Mouse (Mus musculus) intestine, embryonic 14.5 days (tissue): ENCODE results near the gene Mob3c. TPM values are rescaled to one million over a fixed set of nuclear protein-coding genes. Genes with fewer than 3 reads are reported as not detected.

ENCODE experiments used
- ATAC-seq: fragments of 200-750 bp; cut with Nextera tagmentation; replicated peaks from 2 replicates; pipeline ENCODE4 v1.8.0; 2017; ENCODE audit warnings: low read depth, moderate number of reproducible peaks, moderate TSS enrichment, moderate library complexity; ENCODE audit not compliant: low FRiP score, low TSS enrichment
- DNase-seq: peaks from one replicate; pipeline ENCODE4 v3.0.0-alpha.2; 2018; ENCODE audit warnings: low spot score
- H3K27ac ChIP-seq: fragments of 300-500 bp; sonication (generic); 2 replicates; pipeline ENCODE4 v1.5.1; 2014; ENCODE audit warnings: low read depth, mild to moderate bottlenecking, control low read depth
- H3K27me3 ChIP-seq: fragments of 300-500 bp; sonication (generic); replicated peaks from 2 replicates; pipeline ENCODE4 v1.6.1; 2014; ENCODE audit warnings: low read length, control low read depth; ENCODE audit not compliant: control insufficient read depth, insufficient read depth
- H3K36me3 ChIP-seq: fragments of 300-500 bp; sonication (generic); 2 replicates; pipeline ENCODE4 v1.6.1; 2014; ENCODE audit warnings: low read length, control low read depth; ENCODE audit not compliant: control insufficient read depth, insufficient read depth
- H3K4me1 ChIP-seq: fragments of 300-500 bp; sonication (generic); replicated peaks from 2 replicates; pipeline ENCODE4 v1.6.1; 2014; ENCODE audit warnings: low read length, control low read depth, mixed read lengths; ENCODE audit not compliant: control insufficient read depth, insufficient read depth
- H3K4me2 ChIP-seq: fragments of 300-500 bp; sonication (generic); 2 replicates; pipeline ENCODE4 v1.6.1; 2014; ENCODE audit warnings: low read length
- H3K4me3 ChIP-seq: fragments of 300-500 bp; sonication (generic); 2 replicates; pipeline ENCODE4 v1.5.1; 2014; ENCODE audit warnings: low read depth, low read length, control low read depth, mixed read lengths
- H3K9ac ChIP-seq: fragments of 300-500 bp; sonication (generic); 2 replicates; pipeline ENCODE4 v1.6.1; 2014; ENCODE audit warnings: mild to moderate bottlenecking, low read length
- H3K9me3 ChIP-seq: fragments of 300-500 bp; sonication (generic); 2 replicates; pipeline ENCODE4 v1.6.1; 2016; ENCODE audit warnings: low read length, control low read depth; ENCODE audit not compliant: control insufficient read depth
- WGBS: fragments of 180-500 bp; shearing (Covaris S2); extraction: QIAGEN DNeasy Blood & Tissue Kit; methylation state at CpG from one replicate; pipeline ENCODE4 v1.1.7; 2014; 5-methylcytosine and 5-hydroxymethylcytosine counted together
- polyA plus RNA-seq: library from polyadenylated mRNA; unstranded; fragments of >200 nt; fragmentation: Nextera tagmentation; extraction: Ambion mirVana; gene quantifications from 2 replicates; pipeline ENCODE4 v1.2.1, GENCODE M21; 2014

The Mob3c gene
- polyA plus RNA-seq, 1 experiment from 2014 or later, result 10.7 TPM

GRCm38 (mm10) chr4:115799981-115800380, 27.9 kb upstream of the Mob3c start:
- H3K9ac ChIP-seq, result no peak overlapping the region
- H3K9me3 ChIP-seq, result no peaks in the 10 kb centered on the region
- no peak overlapping the region for H3K4me2 ChIP-seq
- ATAC-seq, result no peak
- peaks cover 73% of the 10 kb centered on the region for H3K36me3 ChIP-seq
- WGBS, result 77% methylated on average over 3 of the region's 3 CpGs
- H3K27ac ChIP-seq, result no peak overlapping the region
- no peak for DNase-seq
- H3K4me3 ChIP-seq, result no peak overlapping the region
- H3K27me3 ChIP-seq, result no peaks in the 10 kb centered on the region
- 0 out of 2 replicates have a peak, but pooled peaks cover under 1% of the 10 kb centered on the region for H3K4me1 ChIP-seq

- Histone ChIP-seq H3K4me2 (no peak overlapping the region), H3K9me3 (no peaks in the 10 kb centered on the region), H3K4me1 (no peaks in the 10 kb centered on the region), H3K9ac (no peak overlapping the region), H3K27ac (no peak overlapping the region), H3K36me3 (peaks cover 31% of the 10 kb centered on the region), H3K4me3 (no peak overlapping the region), H3K27me3 (no peaks in the 10 kb centered on the region)
- no peak for DNase-seq
- WGBS, result 85% methylated on average over 4 of the region's 4 CpGs
- ATAC-seq, result no peak
These were observed 15.6 kb upstream of the Mob3c start for GRCm38 (mm10) chr4:115812326-115812725.

GRCm38 (mm10) chr4:115815606-115816005, 12.3 kb upstream of the Mob3c start:
- Histone ChIP-seq H3K4me3 (no peak overlapping the region), H3K27ac (no peak overlapping the region), H3K27me3 (no peaks in the 10 kb centered on the region), H3K4me2 (no peak overlapping the region), H3K36me3 (peaks cover 31% of the 10 kb centered on the region), H3K4me1 (no peaks in the 10 kb centered on the region), H3K9ac (no peak overlapping the region), H3K9me3 (no peaks in the 10 kb centered on the region)
- ATAC-seq (no peak), DNase-seq (no peak)
- WGBS, result 90% methylated on average over 5 of the region's 5 CpGs

GRCm38 (mm10) chr4:115820199-115820598, 7.7 kb upstream of the Mob3c start:
- no peak overlapping the region for H3K9ac ChIP-seq
- H3K27me3 ChIP-seq, result no peaks in the 10 kb centered on the region
- no peak overlapping the region for H3K4me2 ChIP-seq
- H3K36me3 ChIP-seq, result 0 out of 2 replicates have a peak, but pooled peaks cover 5% of the 10 kb centered on the region
- DNase-seq (no peak), ATAC-seq (no peak)
- H3K9me3 ChIP-seq, result no peaks in the 10 kb centered on the region
- 51% methylated on average over 3 of the region's 3 CpGs for WGBS
- H3K4me3 ChIP-seq, result no peak overlapping the region
- no peak overlapping the region for H3K27ac ChIP-seq
- H3K4me1 ChIP-seq, result no peaks in the 10 kb centered on the region

- H3K9ac ChIP-seq, result no peak overlapping the region
- no peak for DNase-seq
- 54% methylated on average over 3 of the region's 3 CpGs for WGBS
These were observed 6.9 kb upstream of the Mob3c start for GRCm38 (mm10) chr4:115820944-115821343.

GRCm38 (mm10) chr4:115821431-115821830, 6.5 kb upstream of the Mob3c start:
- Histone ChIP-seq H3K36me3 (0 out of 2 replicates have a peak, but pooled peaks cover 2% of the 10 kb centered on the region), H3K4me1 (no peaks in the 10 kb centered on the region), H3K9ac (no peak overlapping the region), H3K4me2 (no peak overlapping the region), H3K27me3 (no peaks in the 10 kb centered on the region), H3K27ac (no peak overlapping the region), H3K4me3 (no peak overlapping the region), H3K9me3 (no peaks in the 10 kb centered on the region)
- DNase-seq, result no peak
- no peak for ATAC-seq

More at GRCm38 (mm10) chr4:115820944-115821343, 6.9 kb upstream of the Mob3c start:
- H3K4me2 ChIP-seq, result no peak overlapping the region
- ATAC-seq, result no peak
- H3K9me3 ChIP-seq, result no peaks in the 10 kb centered on the region
- H3K4me1 ChIP-seq, result no peaks in the 10 kb centered on the region
- H3K27me3 ChIP-seq, result no peaks in the 10 kb centered on the region
- H3K36me3 ChIP-seq, result 0 out of 2 replicates have a peak, but pooled peaks cover 3% of the 10 kb centered on the region
- no peak overlapping the region for H3K27ac ChIP-seq
- no peak overlapping the region for H3K4me3 ChIP-seq

GRCm38 (mm10) chr4:115821928-115822327, 6.0 kb upstream of the Mob3c start:
- H3K27me3 ChIP-seq, result no peaks in the 10 kb centered on the region
- no peak for ATAC-seq
- H3K27ac ChIP-seq, result no peak overlapping the region
- no peak overlapping the region for H3K4me2 ChIP-seq
- no peak for DNase-seq
- H3K36me3 ChIP-seq, result no peaks in the 10 kb centered on the region
- H3K9ac ChIP-seq, result no peak overlapping the region
- no peaks in the 10 kb centered on the region for H3K4me1 ChIP-seq
- no peaks in the 10 kb centered on the region for H3K9me3 ChIP-seq
- H3K4me3 ChIP-seq, result no peak overlapping the region
- 71% methylated on average over 3 of the region's 3 CpGs for WGBS

GRCm38 (mm10) chr4:115824178-115824577, 3.7 kb upstream of the Mob3c start:
- Histone ChIP-seq H3K4me2 (no peak overlapping the region), H3K27ac (no peak overlapping the region), H3K4me3 (no peak overlapping the region), H3K9me3 (no peaks in the 10 kb centered on the region), H3K36me3 (no peaks in the 10 kb centered on the region), H3K9ac (no peak overlapping the region), H3K27me3 (no peaks in the 10 kb centered on the region), H3K4me1 (no peaks in the 10 kb centered on the region; the same call in 1 of the 2 replicates)
- 87% methylated on average over 2 of the region's 2 CpGs for WGBS
- DNase-seq, result no peak
- ATAC-seq, result no peak

- Histone ChIP-seq H3K27me3 (no peaks in the 10 kb centered on the region), H3K9ac (no peak overlapping the region), H3K9me3 (no peaks in the 10 kb centered on the region), H3K27ac (no peak overlapping the region), H3K4me1 (no peaks in the 10 kb centered on the region; the same call in 1 of the 2 replicates), H3K36me3 (no peaks in the 10 kb centered on the region), H3K4me2 (no peak overlapping the region), H3K4me3 (no peak overlapping the region)
- ATAC-seq (no peak), DNase-seq (no peak)
- whole genome bisulfite sequencing, result 74% methylated on average over 2 of the region's 2 CpGs
These were observed 2.6 kb upstream of the Mob3c start for GRCm38 (mm10) chr4:115825271-115825670.
